Mouse (Mus musculus) hindbrain, embryonic 10.5 days (tissue): Measurements from ENCODE around the gene Gm17268. TPM values are rescaled to one million over a fixed set of nuclear protein-coding genes. Genes with fewer than 3 reads are reported as not detected.

Experiments used
- DNase-seq: peaks from one replicate; pipeline ENCODE4 v3.0.0-alpha.2; 2017; ENCODE audit warnings: low spot score
- H3K27ac ChIP-seq: fragments of 300-500 bp; sonication (generic); 2 replicates; pipeline ENCODE4 v1.5.1; 2016; ENCODE audit warnings: mild to moderate bottlenecking, moderate library complexity
- H3K27me3 ChIP-seq: fragments of 300-500 bp; sonication (generic); 2 replicates; pipeline ENCODE4 v1.6.1; 2016; ENCODE audit warnings: mild to moderate bottlenecking; ENCODE audit not compliant: poor library complexity, insufficient read depth, severe bottlenecking
- H3K36me3 ChIP-seq: fragments of 300-500 bp; sonication (generic); 2 replicates; pipeline ENCODE4 v1.6.1; 2016; ENCODE audit warnings: mild to moderate bottlenecking, moderate library complexity
- H3K4me1 ChIP-seq: fragments of 300-500 bp; sonication (generic); replicated peaks from 2 replicates; pipeline ENCODE4 v1.6.1; 2016; ENCODE audit warnings: mild to moderate bottlenecking
- H3K4me3 ChIP-seq: fragments of 300-500 bp; sonication (generic); 2 replicates; pipeline ENCODE4 v1.5.1; 2016; ENCODE audit warnings: mild to moderate bottlenecking, moderate library complexity
- H3K9me3 ChIP-seq: fragments of 300-500 bp; sonication (generic); 2 replicates; pipeline ENCODE4 v1.6.1; 2016; ENCODE audit warnings: mild to moderate bottlenecking, moderate library complexity
- WGBS: fragments of 180-500 bp; shearing (Covaris S2); methylation state at CpG from one replicate; pipeline ENCODE4 v1.1.7; 2016; 5-methylcytosine and 5-hydroxymethylcytosine counted together
- polyA plus RNA-seq: library from polyadenylated mRNA; unstranded; fragments of >200 nt; fragmentation: Nextera tagmentation; extraction: Ambion mirVana; gene quantifications from 2 replicates; pipeline ENCODE4 v1.2.1, GENCODE M21; 2016

Gm17268 gene
- polyA plus RNA-seq, result not detected in 2 replicates

DNA sequence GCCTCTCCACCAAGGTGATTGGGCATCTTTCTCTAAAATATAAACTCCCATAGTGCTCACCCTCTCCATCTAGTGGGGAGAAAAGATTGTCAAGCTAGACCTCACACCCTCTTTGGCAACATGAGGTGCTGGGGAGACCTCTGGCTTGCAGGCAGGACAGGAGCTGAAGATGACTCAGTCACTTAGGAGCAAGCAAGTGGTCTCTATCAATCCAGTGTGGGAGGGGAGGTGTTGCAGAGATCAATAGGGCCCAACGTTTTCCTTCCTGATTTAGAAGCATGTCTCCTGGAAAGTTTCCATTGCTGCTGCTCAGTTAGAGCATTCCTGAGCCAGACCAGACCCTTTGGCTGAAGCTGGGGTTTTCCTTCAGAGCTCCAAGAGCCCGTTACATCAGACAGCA is at the start of gene Gm17268:
TSS of gene Gm17268 (minus strand) at position 28 of the 400 bp plus-strand sequence.
- H3K27me3 ChIP-seq, result no peaks in the 10 kb centered on the region
- WGBS, result 69% methylated on average over 2 of the region's 2 CpGs
- no peak within 1 kb of the TSS for H3K4me3 ChIP-seq
- no peaks in the 10 kb centered on the region for H3K9me3 ChIP-seq
- no peaks in the 10 kb centered on the region for H3K36me3 ChIP-seq
- no peak within 1 kb of the TSS for H3K27ac ChIP-seq
- H3K4me1 ChIP-seq, result no peaks in the 10 kb centered on the region; the same call in 1 of the 2 replicates
- DNase-seq, result no peak

DNA sequence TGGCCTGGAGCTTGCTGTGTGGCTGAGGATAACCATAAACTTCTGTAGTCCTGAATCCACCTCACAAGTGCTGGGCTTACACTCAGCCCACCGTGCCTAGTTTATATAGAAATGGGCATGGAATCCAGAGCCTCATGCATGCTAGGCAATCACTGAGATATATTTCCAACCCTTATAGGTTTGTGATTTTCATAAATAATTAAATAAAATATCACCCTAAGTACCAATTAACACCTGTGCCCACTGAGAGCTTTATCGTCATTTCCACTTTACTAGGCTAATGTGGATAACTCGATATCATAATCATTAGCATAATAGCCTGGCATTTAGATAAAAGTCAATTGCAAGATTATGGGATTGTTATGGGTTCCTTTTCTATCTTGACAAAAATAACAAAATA is 46.0 kb upstream of the Gm17268 start:
- no peaks in the 10 kb centered on the region for H3K27me3 ChIP-seq
- no peak for DNase-seq
- no peak overlapping the region for H3K27ac ChIP-seq
- no peaks in the 10 kb centered on the region for H3K36me3 ChIP-seq
- WGBS, result 91% methylated on average over 3 of the region's 3 CpGs
- 0 out of 2 replicates have a peak, but pooled peaks cover 3% of the 10 kb centered on the region for H3K4me1 ChIP-seq
- no peaks in the 10 kb centered on the region for H3K9me3 ChIP-seq
- H3K4me3 ChIP-seq, result no peak overlapping the region

DNA sequence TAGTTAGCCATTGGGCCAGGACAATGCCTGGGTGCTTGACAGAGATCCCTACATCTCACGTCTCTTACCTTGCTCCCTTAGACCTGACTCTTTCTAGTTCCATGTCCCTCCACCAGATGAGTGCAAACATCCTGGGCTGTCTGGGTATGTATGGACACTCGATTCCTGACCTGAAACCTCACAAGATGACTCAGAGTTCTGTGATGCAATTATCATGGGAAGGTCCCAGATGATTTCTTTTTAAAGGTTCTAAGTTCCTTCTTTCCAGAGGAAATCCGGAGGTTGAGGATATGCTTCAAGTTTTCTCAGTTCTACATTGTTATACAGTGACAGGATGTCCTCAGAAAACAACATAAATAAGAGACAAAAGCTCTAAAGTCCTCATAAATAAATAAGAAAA is 42.5 kb upstream of the Gm17268 start:
- H3K27me3 ChIP-seq, result no peaks in the 10 kb centered on the region
- no peaks in the 10 kb centered on the region for H3K9me3 ChIP-seq
- no peak for DNase-seq
- no peak overlapping the region for H3K4me3 ChIP-seq
- no peaks in the 10 kb centered on the region for H3K36me3 ChIP-seq
- H3K27ac ChIP-seq, result no peak overlapping the region
- no peaks in the 10 kb centered on the region for H3K4me1 ChIP-seq
- 82% methylated on average over 3 of the region's 3 CpGs for WGBS

DNA sequence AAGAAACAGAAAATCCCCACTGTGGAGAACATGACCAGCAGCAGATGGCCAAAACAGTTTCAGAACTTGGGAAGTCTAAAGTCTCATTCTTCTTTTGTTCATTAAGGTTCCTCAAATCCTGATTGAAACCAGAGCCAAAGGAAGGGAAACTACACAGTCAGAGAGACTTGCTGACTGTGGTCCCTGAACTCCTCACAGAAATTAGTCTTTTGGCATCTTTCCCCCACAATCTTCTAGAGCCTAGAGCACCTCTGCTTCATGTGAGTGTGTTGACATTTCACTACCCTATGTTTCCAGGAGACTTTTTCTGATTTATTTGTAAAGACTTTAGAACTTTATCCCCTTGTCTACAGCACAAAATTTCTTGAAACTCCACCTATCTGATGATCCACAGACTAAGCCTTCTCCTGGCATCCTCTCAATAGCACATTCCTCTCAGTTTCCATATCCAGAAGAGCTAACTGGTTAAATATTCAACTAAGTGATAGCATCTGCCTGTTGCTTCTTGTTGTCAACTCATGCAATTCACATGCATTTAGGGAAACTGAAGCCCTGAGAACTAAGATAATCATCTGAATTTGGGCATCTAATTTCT is 39.9 kb upstream of the Gm17268 start:
- H3K36me3 ChIP-seq, result no peaks in the 10 kb centered on the region
- no peak overlapping the region for H3K4me3 ChIP-seq
- no peak for DNase-seq
- no peaks in the 10 kb centered on the region for H3K4me1 ChIP-seq
- no peaks in the 10 kb centered on the region for H3K9me3 ChIP-seq
- no peaks in the 10 kb centered on the region for H3K27me3 ChIP-seq
- no peak overlapping the region for H3K27ac ChIP-seq

DNA sequence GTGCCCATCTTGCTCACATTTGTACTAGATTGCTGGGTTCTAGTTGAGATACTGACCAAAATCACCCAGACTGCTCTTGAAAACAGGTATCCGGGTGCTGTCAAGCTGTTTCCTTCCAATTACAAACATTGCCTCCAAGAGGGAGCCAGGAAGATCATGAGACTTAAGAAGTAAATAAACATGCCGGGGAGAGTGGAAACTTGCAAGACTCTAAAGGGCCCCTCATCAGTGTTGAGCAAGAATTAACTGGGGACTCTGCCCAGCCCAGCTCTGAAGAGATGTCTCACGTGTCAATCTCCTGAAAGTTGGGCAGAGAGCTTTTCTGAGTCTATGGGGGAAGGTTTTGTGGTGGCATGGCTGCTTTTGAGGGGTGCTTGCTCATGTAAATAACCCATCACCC is 38.7 kb upstream of the Gm17268 start:
- H3K4me3 ChIP-seq, result no peak overlapping the region
- H3K27ac ChIP-seq, result no peak overlapping the region
- no peaks in the 10 kb centered on the region for H3K27me3 ChIP-seq
- DNase-seq, result no peak
- H3K9me3 ChIP-seq, result no peaks in the 10 kb centered on the region
- no peaks in the 10 kb centered on the region for H3K4me1 ChIP-seq
- 77% methylated on average over 3 of the region's 3 CpGs for WGBS
- H3K36me3 ChIP-seq, result no peaks in the 10 kb centered on the region

DNA sequence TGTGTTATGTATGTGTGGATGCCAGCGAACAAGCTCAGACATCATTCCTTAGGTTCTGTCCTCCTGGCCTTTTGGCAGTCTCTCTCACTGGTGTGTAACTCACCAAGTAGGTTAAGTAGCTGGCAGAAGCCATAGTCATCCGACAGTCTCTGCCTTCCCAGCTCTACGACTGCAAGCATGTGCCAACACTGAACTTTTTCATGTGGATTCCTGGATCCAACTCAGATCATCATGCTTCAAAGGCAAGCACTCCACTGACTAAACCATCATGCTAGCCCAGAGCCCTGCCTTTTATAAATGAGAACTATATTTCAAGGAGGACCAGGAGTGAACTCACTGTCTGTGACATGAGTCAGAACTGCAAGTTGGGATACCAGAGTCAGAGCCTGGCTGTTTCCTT is 35.3 kb upstream of the Gm17268 start:
- Histone ChIP-seq H3K4me3 (no peak overlapping the region), H3K36me3 (no peaks in the 10 kb centered on the region), H3K9me3 (no peaks in the 10 kb centered on the region), H3K4me1 (no peaks in the 10 kb centered on the region), H3K27ac (no peak overlapping the region), H3K27me3 (no peaks in the 10 kb centered on the region)
- WGBS, result 92% methylated on average over 3 of the region's 3 CpGs
- no peak for DNase-seq

DNA sequence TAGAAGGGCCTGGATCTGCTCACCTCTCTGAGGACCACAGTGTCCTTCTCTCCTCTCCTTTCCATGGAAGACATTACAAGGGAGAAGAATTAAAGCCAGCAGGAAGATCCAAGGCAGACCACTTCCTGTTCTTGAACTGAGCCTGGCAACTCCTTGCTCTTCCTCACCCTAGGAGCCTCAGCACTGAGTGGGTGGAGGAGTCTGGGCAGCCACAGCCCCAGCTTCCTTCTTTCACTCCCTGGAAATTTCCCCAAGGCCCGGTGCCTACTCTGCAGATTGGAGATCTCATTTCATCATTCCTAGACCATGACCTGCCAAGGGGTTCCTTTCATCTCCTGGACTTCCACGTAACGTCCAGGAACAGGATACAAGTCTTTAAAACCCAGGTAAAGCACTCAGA is 34.6 kb upstream of the Gm17268 start:
- WGBS, result 83% methylated on average over 3 of the region's 3 CpGs
- no peak overlapping the region for H3K4me3 ChIP-seq
- H3K4me1 ChIP-seq, result no peaks in the 10 kb centered on the region
- no peak overlapping the region for H3K27ac ChIP-seq
- no peak for DNase-seq
- H3K9me3 ChIP-seq, result no peaks in the 10 kb centered on the region
- H3K27me3 ChIP-seq, result no peaks in the 10 kb centered on the region
- H3K36me3 ChIP-seq, result no peaks in the 10 kb centered on the region

DNA sequence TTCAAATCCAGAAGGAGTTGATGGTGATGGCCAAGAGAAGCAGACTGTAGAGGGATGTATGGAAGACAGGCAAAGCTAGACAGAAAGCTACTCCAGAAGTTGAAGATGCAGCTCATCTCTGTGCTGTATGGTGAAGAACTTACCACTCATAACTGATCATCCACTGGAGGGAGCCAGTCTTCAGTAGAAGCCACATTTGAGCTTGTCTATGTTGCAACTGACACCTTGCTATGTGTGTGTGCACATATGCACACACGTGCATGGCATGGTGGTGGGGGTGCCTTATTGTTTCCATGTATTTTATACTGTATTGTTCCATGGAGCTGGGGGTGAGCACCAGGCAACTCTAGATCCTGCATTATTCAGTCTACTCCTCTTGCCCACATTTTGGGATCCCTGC is 34.0 kb upstream of the Gm17268 start:
- no peaks in the 10 kb centered on the region for H3K27me3 ChIP-seq
- H3K9me3 ChIP-seq, result no peaks in the 10 kb centered on the region
- no peaks in the 10 kb centered on the region for H3K36me3 ChIP-seq
- no peaks in the 10 kb centered on the region for H3K4me1 ChIP-seq
- DNase-seq, result no peak
- no peak overlapping the region for H3K4me3 ChIP-seq
- H3K27ac ChIP-seq, result no peak overlapping the region
- WGBS, result 90% methylated on average over 1 of the region's 1 CpGs

DNA sequence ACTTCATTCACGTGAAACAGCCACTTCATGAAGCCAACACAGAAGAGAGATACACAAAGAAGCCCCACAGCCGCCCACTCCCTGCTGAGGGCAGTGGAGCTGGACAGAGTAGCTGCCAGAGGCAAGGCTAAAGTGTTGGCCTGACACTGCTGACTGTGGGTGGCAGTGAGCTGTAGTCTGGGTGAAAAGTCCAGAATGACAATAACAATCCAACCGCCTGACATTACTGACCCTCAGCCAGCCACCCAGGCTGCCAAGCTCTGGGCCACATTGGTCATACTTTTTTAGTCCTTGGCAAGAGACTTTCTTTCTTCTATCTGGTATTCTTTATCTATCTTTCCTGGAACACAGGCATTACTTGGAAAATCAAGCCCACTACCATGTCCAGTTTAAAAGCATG is 32.7 kb upstream of the Gm17268 start:
- Histone ChIP-seq H3K4me1 (no peaks in the 10 kb centered on the region), H3K4me3 (no peak overlapping the region), H3K27me3 (no peaks in the 10 kb centered on the region), H3K36me3 (no peaks in the 10 kb centered on the region), H3K27ac (no peak overlapping the region), H3K9me3 (no peaks in the 10 kb centered on the region)
- no peak for DNase-seq
- 72% methylated on average over 3 of the region's 3 CpGs for WGBS

DNA sequence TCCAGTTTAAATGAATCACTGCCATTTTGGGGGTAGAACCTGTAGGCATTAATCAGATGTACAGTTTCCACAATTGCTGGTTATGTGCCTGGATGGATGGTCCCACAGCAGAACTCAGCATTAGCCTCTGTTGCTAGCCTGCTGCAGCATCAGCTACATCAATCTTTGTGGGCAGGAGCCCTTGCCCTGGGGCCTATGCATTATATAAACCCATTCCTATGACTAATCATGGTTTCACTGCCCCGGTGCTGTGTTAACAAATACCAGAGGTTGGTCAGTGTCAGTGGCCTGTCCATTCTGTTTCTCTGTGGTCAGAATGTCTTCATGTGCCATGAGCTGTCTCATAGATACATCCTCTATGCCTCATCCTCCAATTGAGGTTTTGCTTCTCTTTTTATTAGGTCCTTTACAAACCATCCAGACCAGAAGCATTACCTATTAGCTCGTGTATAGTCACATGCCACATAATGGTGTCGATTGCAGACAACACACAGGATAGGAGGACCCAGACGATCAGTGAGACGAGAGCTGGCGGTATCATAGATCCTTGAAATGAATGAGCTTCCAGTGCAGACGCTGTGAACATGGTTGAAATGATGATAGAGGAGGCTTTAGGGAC is 28.7 kb upstream of the Gm17268 start:
- 90% methylated on average over 7 of the region's 7 CpGs for WGBS
- Histone ChIP-seq H3K9me3 (no peaks in the 10 kb centered on the region), H3K4me1 (no peaks in the 10 kb centered on the region)

DNA sequence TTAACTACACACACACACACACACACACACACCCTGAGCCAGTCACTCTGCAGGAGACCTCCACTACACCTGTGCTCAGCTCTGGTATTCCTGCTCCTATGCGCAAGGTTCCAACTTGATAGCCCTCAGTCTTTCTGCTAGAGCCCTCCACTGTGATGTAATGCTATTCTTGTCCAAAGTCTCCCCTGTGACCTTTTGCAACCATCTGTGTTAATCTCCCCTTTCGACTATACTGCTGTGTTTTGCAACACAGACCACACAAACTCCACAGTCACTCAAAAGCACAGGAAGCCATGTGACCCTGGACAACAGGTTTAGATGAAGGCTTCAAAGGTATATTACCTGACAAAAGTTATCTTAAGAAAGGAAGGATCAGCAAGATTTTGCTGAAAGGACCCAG is 25.1 kb upstream of the Gm17268 start:
- Histone ChIP-seq H3K27me3 (no peaks in the 10 kb centered on the region), H3K4me1 (no peaks in the 10 kb centered on the region), H3K36me3 (no peaks in the 10 kb centered on the region), H3K27ac (no peak overlapping the region), H3K4me3 (no peak overlapping the region), H3K9me3 (no peaks in the 10 kb centered on the region)
- WGBS, result 88% methylated on average over 2 of the region's 2 CpGs
- DNase-seq, result no peak

More for the DNA sequence above, 28.7 kb upstream of the Gm17268 start:
- no peak overlapping the region for H3K27ac ChIP-seq
- no peaks in the 10 kb centered on the region for H3K36me3 ChIP-seq
- no peak for DNase-seq
- no peak overlapping the region for H3K4me3 ChIP-seq
- no peaks in the 10 kb centered on the region for H3K27me3 ChIP-seq

DNA sequence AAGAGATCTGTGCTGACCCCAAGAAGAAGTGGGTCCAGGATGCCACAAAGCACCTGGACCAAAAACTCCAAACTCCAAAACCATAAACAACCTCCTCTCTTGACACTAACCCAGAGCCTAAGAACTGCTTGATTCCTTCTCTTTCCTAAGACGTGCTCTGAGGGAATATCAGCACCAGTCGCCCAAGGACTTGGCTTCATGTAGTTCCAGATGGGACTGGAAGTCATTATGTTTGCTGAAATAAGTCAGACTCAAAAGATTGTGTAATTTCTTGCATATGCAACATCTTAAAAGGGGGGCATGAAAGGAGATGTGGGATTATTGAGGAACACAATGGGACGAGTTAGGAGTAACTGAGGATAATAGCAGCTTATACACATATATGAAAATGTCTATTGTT is 23.9 kb upstream of the Gm17268 start:
- H3K27me3 ChIP-seq, result no peaks in the 10 kb centered on the region
- H3K36me3 ChIP-seq, result no peaks in the 10 kb centered on the region
- no peak overlapping the region for H3K27ac ChIP-seq
- no peaks in the 10 kb centered on the region for H3K4me1 ChIP-seq
- H3K4me3 ChIP-seq, result no peak overlapping the region
- WGBS, result 79% methylated on average over 3 of the region's 3 CpGs
- DNase-seq, result no peak
- no peaks in the 10 kb centered on the region for H3K9me3 ChIP-seq

DNA sequence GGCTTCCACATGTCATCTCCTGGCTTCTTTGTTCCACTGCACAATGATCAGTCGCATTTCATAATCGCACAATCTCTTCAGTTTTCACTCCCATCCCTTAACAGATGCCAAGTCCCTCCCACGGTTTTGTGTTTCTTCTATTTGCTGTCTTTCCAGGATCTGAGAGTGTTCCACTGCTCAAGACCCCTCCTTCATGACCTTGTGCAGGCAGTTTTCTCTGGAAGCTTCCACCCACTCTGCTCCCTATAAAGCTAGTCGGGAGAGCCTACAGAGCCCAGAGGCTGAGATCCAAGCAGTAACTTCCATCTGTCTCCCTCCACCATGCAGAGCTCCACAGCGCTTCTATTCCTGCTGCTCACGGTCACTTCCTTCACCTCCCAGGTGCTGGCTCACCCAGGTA is 19.3 kb upstream of the Gm17268 start, which contains the start of gene Ccl11:
TSS of gene Ccl11 (plus strand) at position 178 of the 400 bp plus-strand sequence.
- H3K4me1 ChIP-seq, result no peaks in the 10 kb centered on the region

DNA sequence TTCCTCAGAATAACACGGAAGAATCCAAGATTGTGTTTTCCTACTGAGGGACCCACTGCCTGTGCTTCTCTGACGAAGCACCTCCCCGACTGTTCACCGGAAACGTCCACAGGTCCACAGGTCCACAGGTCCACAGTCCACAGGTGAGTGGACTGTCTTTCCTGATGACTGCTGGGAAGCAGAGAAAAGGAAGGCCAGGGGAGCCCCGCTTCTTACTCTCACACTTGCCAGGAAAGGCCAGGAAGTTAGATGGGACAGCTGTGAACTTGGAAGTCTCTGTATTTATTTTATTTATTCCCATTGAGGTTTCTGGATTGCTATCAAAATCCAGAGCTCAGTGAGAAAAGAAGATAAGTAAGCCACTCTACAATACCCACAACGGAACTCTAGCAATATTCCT is 15.5 kb upstream of the Gm17268 start:
- Histone ChIP-seq H3K9me3 (no peaks in the 10 kb centered on the region), H3K4me3 (no peak overlapping the region), H3K36me3 (no peaks in the 10 kb centered on the region), H3K27me3 (no peaks in the 10 kb centered on the region), H3K4me1 (no peaks in the 10 kb centered on the region), H3K27ac (no peak overlapping the region)
- 92% methylated on average over 7 of the region's 7 CpGs for WGBS
- DNase-seq, result no peak

More for the DNA sequence above, 19.3 kb upstream of the Gm17268 start, which contains the start of gene Ccl11:
- 85% methylated on average over 6 of the region's 6 CpGs for WGBS
- H3K9me3 ChIP-seq, result no peaks in the 10 kb centered on the region
- no peak for DNase-seq
- no peaks in the 10 kb centered on the region for H3K27me3 ChIP-seq
- H3K27ac ChIP-seq, result no peak within 1 kb of the TSS
- H3K4me3 ChIP-seq, result no peak within 1 kb of the TSS
- no peaks in the 10 kb centered on the region for H3K36me3 ChIP-seq
